Mouse (Mus musculus): ENCODE results near the gene Gnb4.

Gene Gnb4

DNA sequence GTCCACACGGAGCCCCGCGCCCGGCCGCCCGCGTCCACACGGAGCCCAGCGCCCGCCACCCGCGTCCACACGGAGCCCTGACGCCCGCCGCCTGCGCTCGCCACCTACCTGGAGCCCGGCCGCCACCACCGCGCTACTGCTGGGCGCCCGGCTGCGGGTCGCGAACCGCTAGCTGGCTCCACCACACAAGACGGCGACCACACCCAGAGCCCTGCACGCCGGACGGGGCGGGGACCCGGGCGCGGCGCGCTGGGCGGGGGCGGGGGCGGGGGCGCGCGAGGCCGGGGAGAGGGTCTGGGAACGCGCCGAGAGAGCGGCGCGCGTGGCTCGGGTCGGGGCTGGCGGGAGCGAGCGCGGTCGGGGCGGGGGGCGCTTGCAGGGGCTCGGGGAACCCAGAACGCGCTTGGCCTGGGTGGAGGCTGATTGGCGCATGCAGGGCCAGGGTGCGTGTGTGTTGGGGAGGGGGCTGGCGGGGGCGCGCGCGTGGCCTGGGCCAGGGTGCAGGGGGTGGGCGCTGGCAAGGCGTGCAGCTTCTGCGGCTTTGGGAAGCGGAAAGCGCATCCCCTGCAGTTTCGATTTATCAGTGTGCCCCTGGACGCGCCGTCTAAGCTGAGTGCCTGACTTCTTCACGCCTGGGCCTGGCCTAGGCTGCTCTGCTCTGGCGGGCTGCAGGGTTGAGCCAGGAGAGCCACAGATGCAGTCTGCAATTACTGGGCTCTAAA is at the start of gene Gnb4:
Gnb4 (minus strand) TSS at position 255 of the 722 bp plus-strand sequence.
- DNase-seq (ENCODE audit: low read depth, low spot score) = peak; percentile 52

DNA sequence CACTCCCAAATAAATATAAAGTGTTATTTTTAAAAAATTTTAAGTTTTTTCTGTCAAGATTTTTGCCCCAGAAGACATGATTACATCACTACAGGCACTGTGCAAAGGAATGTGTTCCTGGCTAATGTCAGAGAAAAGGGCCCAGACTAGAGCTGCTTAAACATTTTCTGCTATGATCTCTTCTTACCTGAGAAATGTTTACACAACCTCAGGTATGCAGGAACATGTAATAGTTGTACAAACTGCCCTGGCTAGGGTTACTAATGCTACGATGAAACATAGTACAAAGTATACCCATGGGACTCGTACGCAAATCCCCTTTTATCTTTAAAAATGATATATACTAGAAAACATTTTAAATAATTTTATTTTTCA is 45.2 kb upstream of the Gnb4 start:
- DNase-seq (ENCODE audit: low read depth, low spot score) = no peak

DNA sequence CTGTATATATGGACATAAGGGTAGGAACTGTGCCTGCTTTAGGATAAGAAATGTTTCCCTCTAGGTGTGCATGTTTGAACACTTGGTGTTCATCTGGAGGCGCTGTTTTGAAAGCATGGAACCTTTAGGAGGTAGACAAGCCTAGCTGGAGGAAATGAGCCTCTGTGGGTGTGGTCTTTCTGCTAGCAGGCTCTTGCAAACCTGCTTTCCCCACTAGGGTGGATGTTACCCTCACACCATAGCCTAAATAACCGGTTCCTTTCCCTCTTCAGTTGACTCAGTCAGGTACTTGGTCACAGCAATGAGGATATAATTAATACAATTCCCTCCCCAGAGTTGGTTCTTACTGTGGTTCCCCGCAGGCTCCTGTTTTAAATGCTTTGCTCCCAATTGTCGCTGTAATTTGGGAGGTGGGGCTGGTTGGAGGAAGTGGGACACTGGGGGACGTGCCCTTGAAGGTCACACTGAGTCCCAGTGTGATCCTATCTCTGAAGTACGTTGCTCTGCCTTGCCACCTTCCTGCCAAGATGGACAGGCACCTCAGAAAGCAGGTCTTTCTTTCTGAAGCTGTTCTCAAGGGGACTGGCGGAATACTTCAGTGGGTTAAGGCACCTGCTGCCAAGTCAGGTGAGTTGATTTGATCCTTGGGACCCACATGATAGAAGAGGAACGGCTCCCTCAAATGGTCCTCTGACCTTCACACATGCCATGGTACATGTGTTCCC is 44.6 kb upstream of the Gnb4 start:
- DNase-seq (ENCODE audit: low read depth, low spot score) = no peak

- DNase-seq (ENCODE audit: low read depth, low spot score) = no peak
These were observed 43.9 kb upstream of the Gnb4 start for GRCm38 (mm10) chr3:32660276-32660675.

- no peak for DNase-seq (ENCODE audit: low read depth, low spot score)
These were observed 43.1 kb upstream of the Gnb4 start for GRCm38 (mm10) chr3:32659506-32659905.

- DNase-seq (ENCODE audit: low read depth, low spot score) = no peak
These were observed 42.4 kb upstream of the Gnb4 start for GRCm38 (mm10) chr3:32658821-32659220.

- no peak for DNase-seq (ENCODE audit: low read depth, low spot score)
These were observed 42.0 kb upstream of the Gnb4 start for GRCm38 (mm10) chr3:32658401-32658800.

DNA sequence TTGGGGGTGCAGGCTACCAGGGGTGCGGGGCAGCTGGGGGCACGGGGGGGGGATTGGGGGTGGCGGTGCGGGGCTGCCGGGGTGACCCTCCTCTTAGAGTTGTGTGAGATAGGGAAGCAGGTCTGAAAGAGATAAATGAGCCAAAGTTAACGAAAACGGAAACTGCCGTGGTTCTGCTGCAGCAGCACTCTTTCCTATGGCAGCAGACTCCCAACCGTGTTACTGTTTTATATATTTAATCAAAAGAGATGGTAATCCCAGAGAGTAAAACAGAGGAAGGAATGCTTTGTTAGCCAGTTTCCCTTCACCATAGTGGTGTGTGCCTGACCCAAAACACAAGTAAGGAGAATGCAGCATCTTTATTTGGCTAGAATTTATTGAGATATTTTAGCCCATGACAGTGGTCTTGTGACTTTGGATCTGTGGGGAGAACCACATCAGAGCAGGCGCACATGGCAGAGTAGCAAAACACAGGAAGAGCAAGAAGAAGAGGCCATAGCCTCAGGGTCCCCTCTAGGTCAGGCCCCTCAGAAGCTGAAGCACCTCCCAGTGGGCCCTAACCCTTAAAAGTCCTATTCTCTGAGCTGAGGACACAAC is 40.1 kb upstream of the Gnb4 start:
- no peak for DNase-seq (ENCODE audit: low read depth, low spot score)

- DNase-seq (ENCODE audit: low read depth, low spot score) = no peak
These were observed 39.6 kb upstream of the Gnb4 start for GRCm38 (mm10) chr3:32655994-32656393.

GRCm38 (mm10) chr3:32652739-32653138 is 36.4 kb upstream of the Gnb4 start:
- no peak for DNase-seq (ENCODE audit: low read depth, low spot score)

- DNase-seq (ENCODE audit: low read depth, low spot score) = no peak
These were observed 32.9 kb upstream of the Gnb4 start for GRCm38 (mm10) chr3:32649284-32649683.

DNA sequence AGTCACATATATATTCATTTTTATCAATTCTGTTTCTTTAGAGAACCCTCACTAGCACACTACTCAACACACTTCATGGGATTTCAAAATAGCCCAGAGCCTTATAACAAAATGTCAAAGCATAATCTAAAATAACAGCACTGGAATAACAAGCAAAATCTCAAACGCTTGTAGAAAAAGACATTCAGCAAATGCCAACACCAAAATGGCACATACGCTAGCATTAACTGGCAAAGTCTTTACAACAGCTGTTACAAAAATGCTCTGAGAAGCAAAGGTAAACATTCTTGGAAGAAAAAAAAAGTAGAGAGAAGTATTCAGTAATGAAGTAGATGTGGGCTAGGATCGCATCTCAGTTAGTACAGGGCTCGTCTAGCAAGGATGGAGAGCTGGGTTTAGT is 30.5 kb upstream of the Gnb4 start:
- DNase-seq (ENCODE audit: low read depth, low spot score) = no peak

DNA sequence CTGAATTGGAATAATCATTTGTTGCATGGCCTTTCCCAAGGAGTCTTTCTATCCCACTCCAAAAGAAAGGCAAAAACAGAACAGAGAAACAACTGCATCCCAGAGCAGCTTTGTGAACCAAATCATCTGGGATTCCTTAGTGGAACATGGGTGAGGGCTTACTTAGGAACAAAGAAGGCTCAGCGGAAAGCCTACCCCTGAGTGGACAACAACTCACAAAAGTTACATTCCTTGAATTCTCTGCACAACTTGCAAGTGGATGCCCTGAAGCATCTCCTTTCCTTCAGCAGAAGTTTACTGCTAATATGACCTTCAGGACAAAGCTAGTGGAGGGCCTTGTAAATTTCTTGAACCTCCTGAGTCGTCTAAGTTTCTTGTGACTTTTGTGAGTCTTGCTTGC is 28.4 kb upstream of the Gnb4 start:
- DNase-seq (ENCODE audit: low read depth, low spot score) = no peak

DNA sequence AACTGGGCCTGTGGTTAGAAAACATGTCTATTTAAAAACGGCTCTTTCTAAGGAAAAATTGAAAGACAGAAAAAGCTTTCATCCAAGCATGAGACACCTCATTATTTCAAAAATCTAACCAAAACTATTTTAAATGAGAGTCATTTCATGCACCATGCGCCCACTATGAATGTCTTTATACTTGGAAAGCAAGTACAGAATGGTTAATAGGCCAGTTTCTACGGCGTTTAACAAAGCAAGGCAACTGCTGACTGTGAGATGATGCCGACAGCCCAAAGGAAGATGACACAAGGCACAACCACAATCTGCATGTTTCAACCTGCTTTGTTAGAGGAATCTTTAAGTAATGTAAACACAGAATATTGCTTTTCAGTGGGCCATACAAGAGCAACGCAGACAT is 25.7 kb upstream of the Gnb4 start:
- DNase-seq (ENCODE audit: low read depth, low spot score) = no peak

DNA sequence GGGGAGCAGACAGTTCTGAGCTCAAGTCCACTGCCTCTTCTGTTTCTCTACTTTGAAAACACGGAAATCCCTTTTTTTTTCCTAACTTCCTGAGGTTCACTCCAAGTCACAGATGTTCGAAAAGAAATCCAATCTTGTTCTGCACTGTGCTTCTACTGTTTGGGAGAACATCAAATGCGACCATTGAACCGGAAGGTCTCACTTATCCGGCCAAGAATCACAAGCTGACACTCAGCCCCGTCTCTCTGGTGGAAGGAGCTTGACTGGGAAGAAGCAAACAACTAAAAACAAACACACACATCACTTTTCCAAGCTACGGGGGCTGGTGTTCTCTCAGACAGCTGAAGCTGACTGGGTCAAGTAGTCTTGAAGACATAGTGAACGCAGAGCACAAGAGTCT is 21.9 kb upstream of the Gnb4 start:
- DNase-seq (ENCODE audit: low read depth, low spot score) = no peak

- no peak for DNase-seq (ENCODE audit: low read depth, low spot score)
These were observed 16.4 kb upstream of the Gnb4 start for GRCm38 (mm10) chr3:32632760-32633264.

DNA sequence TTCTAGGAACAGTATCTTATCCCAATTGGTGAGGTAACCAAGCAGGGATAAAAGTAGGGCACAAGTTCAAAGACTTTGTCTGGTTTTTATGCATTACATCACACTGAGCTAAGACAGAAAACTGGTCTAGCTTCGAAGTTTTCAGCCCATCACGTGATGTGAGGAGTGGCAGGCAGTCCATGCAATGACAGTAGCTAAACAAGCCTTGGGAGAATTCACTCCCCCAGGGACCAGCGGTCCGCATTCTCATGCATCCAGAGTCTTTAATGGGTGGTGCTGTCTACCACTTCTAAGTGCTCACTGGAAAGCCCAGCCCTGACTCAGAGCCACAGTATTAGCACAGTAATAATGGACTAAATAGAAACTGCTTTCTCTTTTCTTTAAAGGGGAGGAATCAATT is 13.8 kb upstream of the Gnb4 start:
- no peak for DNase-seq (ENCODE audit: low read depth, low spot score)

- DNase-seq (ENCODE audit: low read depth, low spot score) = no peak
These were observed 11.8 kb upstream of the Gnb4 start for GRCm38 (mm10) chr3:32628141-32628540.

- no peak for DNase-seq (ENCODE audit: low read depth, low spot score)
These were observed 5.7 kb upstream of the Gnb4 start for GRCm38 (mm10) chr3:32622106-32622505.

DNA sequence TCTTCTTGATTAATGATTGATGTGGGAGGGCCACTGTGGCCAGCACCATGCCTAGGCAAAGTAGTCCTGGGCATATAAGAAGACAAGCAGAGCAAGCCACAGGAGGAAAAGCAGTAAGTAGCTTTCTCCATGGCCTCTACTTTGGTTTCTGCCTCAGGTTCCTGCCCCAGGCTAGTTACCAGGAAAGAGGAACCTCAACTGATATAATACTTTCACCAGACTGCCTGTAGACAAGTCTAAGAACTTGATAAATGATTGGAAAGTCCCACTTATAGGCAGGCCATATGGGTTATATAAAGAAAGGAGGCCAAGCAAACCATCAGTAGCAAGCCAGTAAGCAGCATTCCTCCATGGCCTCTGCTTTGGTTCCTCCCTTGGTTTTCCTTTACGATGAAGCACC is 5.3 kb upstream of the Gnb4 start:
- no peak for DNase-seq (ENCODE audit: low read depth, low spot score)

- peak; percentile 26 for DNase-seq (ENCODE audit: low read depth, low spot score)
These were observed 763 bp upstream of the Gnb4 start for GRCm38 (mm10) chr3:32617053-32617642.

DNA sequence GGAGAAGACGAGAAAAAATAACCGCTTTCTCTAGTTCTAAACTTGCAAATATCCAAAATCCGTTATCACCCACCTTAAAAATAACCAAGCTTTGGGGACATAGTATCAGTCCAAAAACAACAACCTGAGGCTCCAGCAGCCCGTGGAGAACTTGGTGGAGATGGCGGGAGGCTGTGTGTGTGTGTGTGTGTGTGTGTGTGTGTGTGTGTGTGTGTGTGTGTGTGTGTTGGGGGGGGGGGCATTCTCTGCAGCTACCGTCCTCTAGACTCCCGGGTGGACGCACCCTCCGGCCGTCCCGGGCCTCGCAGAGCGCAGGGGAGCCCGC is 417 bp downstream of the Gnb4 start:
- DNase-seq (ENCODE audit: low read depth, low spot score) = no peak

- no peak for DNase-seq (ENCODE audit: low read depth, low spot score)
These were observed 1.0 kb downstream of the Gnb4 start for GRCm38 (mm10) chr3:32615376-32615775.

Data from brain, embryonic 18.5 days (tissue).